Mouse (Mus musculus) lung, postnatal 0 days (tissue): ENCODE measurements around the gene Cfap43. TPM values are rescaled to one million over a fixed set of nuclear protein-coding genes. Genes with fewer than 3 reads are reported as not detected.

Source experiments
- ATAC-seq: fragments of 200-750 bp; cut with Nextera tagmentation; 2 replicates; pipeline ENCODE4 v1.8.0; 2017; ENCODE audit warnings: moderate library complexity
- DNase-seq: peaks from one replicate; pipeline ENCODE4 v3.0.0-alpha.2; 2016; ENCODE audit warnings: low spot score
- H3K27ac ChIP-seq: fragments of 300-500 bp; sonication (generic); 2 replicates; pipeline ENCODE4 v1.5.1; 2014; ENCODE audit warnings: antibody characterized with exemption, mild to moderate bottlenecking, low read length, mixed read lengths
- H3K27me3 ChIP-seq: fragments of 300-500 bp; sonication (generic); replicated peaks from 2 replicates; pipeline ENCODE4 v1.6.1; 2014; ENCODE audit warnings: low read length, mixed read lengths; ENCODE audit not compliant: insufficient read depth
- H3K36me3 ChIP-seq: fragments of 300-500 bp; sonication (generic); 2 replicates; pipeline ENCODE4 v1.6.1; 2014; ENCODE audit warnings: low read length, mixed read lengths; ENCODE audit not compliant: insufficient read depth
- H3K4me1 ChIP-seq: fragments of 300-500 bp; sonication (generic); 2 replicates; pipeline ENCODE4 v1.6.1; 2014; ENCODE audit warnings: antibody characterized with exemption, low read depth, low read length, mixed read lengths; ENCODE audit not compliant: insufficient read depth
- H3K4me2 ChIP-seq: fragments of 300-500 bp; sonication (generic); replicated peaks from 2 replicates; pipeline ENCODE4 v1.6.1; 2014; ENCODE audit warnings: low read depth, mild to moderate bottlenecking, low read length, moderate library complexity, mixed read lengths
- H3K4me3 ChIP-seq: fragments of 300-500 bp; sonication (generic); 2 replicates; pipeline ENCODE4 v1.5.1; 2014; ENCODE audit warnings: low read depth, low read length
- H3K9ac ChIP-seq: fragments of 300-500 bp; sonication (generic); replicated peaks from 2 replicates; pipeline ENCODE4 v1.6.1; 2014; ENCODE audit warnings: low read depth, mild to moderate bottlenecking
- H3K9me3 ChIP-seq: fragments of 300-500 bp; sonication (generic); 2 replicates; pipeline ENCODE4 v1.6.1; 2016; ENCODE audit warnings: low read length, mixed read lengths
- CTCF ChIP-seq: IDR thresholded peaks from 2 replicates; pipeline ENCODE4 v1.5.1; 2016; ENCODE audit warnings: antibody characterized with exemption, mild to moderate bottlenecking
- EP300 ChIP-seq: IDR thresholded peaks from 2 replicates; pipeline ENCODE4 v1.6.1; 2016; ENCODE audit warnings: antibody characterized with exemption, mild to moderate bottlenecking, control low read depth
- WGBS: fragments of 180-500 bp; shearing (Covaris S2); extraction: QIAGEN DNeasy Blood & Tissue Kit; methylation state at CpG from one replicate; pipeline ENCODE4 v1.1.7; 2014; 5-methylcytosine and 5-hydroxymethylcytosine counted together
- polyA plus RNA-seq: library from polyadenylated mRNA; unstranded; fragments of >200 nt; fragmentation: Nextera tagmentation; extraction: Ambion mirVana; gene quantifications from 2 replicates; pipeline ENCODE4 v1.2.1, GENCODE M21; 2015

Gene Cfap43
- polyA plus RNA-seq, 1 experiment from 2014 or later, result 4.9 TPM

DNA sequence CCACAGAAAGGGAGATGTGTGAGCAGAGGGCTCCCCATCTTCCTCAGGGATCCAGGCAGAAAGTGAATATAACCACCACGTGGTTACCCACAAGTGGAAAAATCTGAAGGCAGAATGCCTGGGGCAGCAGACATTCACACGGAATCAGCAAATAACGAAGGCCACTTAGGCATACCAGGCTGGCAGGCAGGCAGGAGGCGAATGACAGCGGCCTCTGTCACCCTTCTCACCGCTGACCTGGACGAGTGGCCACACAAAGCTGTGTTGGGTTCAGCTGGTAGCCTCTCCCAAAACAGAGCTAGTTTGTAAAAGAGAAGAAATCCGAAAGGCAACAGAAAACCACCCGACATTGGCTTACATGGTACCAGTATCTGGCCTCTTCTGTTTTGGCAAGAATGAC is 1.1 kb downstream of the Cfap43 start:
- peak overlapping the region; percentile 99; the same call in 1 of the 2 replicates for H3K27ac ChIP-seq
- H3K9me3 ChIP-seq, result no peaks in the 10 kb centered on the region

DNA sequence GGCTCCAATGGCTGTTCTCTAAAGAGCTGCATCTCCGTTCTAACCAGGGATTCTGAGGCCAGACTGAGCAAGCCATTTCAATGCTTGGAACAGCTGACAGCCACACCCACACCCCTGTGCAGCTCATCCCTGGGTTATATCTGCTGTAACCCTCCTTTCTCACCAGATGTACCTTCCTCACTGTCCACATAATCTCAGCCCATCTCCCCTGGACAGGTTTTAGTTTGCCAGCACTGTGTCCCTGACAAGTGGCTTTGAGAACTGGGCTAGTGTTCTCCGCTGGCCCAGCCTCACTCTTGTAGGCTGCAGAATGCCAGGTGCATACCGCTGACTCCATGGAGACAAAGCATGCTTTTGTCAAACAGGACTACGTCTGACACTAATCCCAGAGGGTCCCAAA is 1.7 kb downstream of the Cfap43 start:
- Histone ChIP-seq H3K9me3 (no peaks in the 10 kb centered on the region), H3K4me3 (peak overlapping the region; percentile 89), H3K27ac (no peak overlapping the region), H3K4me2 (peak overlapping the region; percentile 83), H3K36me3 (no peaks in the 10 kb centered on the region), H3K4me1 (peaks cover 13% of the 10 kb centered on the region; the same call in 1 of the 2 replicates), H3K9ac (no peak overlapping the region), H3K27me3 (no peaks in the 10 kb centered on the region)
- WGBS, result 41% methylated on average over 4 of the region's 4 CpGs
- DNase-seq (no peak), ATAC-seq (no peak)
- no peak for TF ChIP-seq EP300
- no peak for TF ChIP-seq CTCF

More for the DNA sequence above, 1.1 kb downstream of the Cfap43 start:
- DNase-seq (no peak), ATAC-seq (no peak)
- WGBS, result 13% methylated on average over 9 of the region's 9 CpGs
- Histone ChIP-seq H3K4me1 (peaks cover 13% of the 10 kb centered on the region; the same call in 1 of the 2 replicates), H3K9ac (peak overlapping the region; percentile 72), H3K4me2 (peak overlapping the region; percentile 83), H3K36me3 (no peaks in the 10 kb centered on the region), H3K27me3 (no peaks in the 10 kb centered on the region), H3K4me3 (peak overlapping the region; percentile 89)
- peak; percentile 26; the same call in 1 of the 2 replicates for TF ChIP-seq EP300
- no peak for TF ChIP-seq CTCF

DNA sequence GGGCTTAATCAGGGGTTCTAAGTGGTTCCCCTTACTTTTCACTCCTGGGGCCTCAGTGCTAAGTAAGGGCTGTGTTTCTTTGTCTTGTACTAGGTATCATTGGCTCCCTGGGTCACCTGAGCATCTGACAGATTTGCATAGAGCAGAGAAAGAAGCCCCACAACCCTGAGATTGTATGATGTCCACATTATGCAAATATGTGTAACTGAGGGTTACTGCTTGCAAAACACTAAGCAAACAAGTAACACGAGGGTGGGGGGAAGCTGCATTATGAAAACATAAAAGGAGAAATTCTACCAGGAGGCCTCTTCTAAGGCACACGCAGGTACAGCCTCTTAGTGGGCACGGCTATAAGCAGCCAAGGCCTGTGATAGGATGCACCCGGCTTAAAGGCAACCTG is 3.8 kb downstream of the Cfap43 start:
- Histone ChIP-seq H3K36me3 (no peaks in the 10 kb centered on the region), H3K4me3 (no peak overlapping the region), H3K9ac (no peak overlapping the region), H3K4me2 (no peak overlapping the region), H3K27me3 (no peaks in the 10 kb centered on the region), H3K9me3 (no peaks in the 10 kb centered on the region), H3K4me1 (peaks cover 9% of the 10 kb centered on the region; the same call in 1 of the 2 replicates), H3K27ac (no peak overlapping the region)
- TF ChIP-seq CTCF, result no peak
- no peak for TF ChIP-seq EP300
- ATAC-seq (no peak), DNase-seq (no peak)
- 72% methylated on average over 4 of the region's 4 CpGs for WGBS

DNA sequence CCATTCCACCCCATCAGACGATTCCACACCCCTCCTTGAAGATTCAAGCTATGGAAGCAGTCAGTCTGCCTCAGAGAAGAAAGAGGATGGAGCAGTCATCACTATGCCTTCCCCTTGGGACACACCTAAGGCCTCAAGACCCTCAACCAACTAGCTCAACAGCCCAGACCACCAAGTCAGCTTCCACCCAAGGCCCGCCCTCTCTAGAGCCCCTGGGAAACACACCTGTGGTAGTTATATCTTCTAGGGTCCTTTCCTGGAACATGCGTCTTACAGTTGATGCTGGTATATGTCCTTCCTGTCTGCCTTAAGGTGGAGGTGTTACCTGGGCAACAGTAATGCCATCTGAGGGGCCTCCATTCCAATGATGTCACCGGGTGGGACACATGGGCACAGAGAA is 4.9 kb downstream of the Cfap43 start:
- Histone ChIP-seq H3K4me1 (peaks cover 9% of the 10 kb centered on the region; the same call in 1 of the 2 replicates), H3K9ac (no peak overlapping the region), H3K9me3 (no peaks in the 10 kb centered on the region), H3K27ac (no peak overlapping the region), H3K27me3 (no peaks in the 10 kb centered on the region), H3K4me2 (no peak overlapping the region), H3K4me3 (no peak overlapping the region), H3K36me3 (no peaks in the 10 kb centered on the region)
- TF ChIP-seq EP300 (no peak), CTCF (no peak)
- no peak for DNase-seq
- no peak for ATAC-seq
- WGBS, result 86% methylated on average over 4 of the region's 4 CpGs

DNA sequence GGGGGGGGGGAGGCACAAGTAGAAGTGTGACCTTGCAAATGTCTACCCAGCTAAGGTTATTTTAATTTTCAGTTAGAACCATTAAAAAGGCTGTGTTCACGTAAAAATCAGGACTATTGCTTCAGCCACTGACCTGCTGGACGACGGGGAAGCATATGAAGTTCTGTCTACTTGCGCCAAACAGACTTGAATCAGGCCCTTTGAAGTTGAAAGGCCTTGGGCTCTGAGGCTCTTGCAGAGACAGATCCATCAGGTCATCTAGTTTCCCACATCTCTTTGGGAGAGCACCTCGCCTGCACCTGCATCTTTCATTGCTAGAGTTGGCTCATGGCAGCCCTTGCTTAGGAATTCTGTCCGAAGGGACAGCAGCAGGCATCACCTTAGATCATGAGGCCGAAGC is 5.7 kb downstream of the Cfap43 start:
- Histone ChIP-seq H3K9ac (no peak overlapping the region), H3K4me2 (no peak overlapping the region), H3K27me3 (no peaks in the 10 kb centered on the region), H3K4me1 (peaks cover 12% of the 10 kb centered on the region), H3K27ac (no peak overlapping the region), H3K36me3 (no peaks in the 10 kb centered on the region), H3K4me3 (no peak overlapping the region), H3K9me3 (no peaks in the 10 kb centered on the region)
- WGBS, result 92% methylated on average over 7 of the region's 7 CpGs
- DNase-seq (no peak), ATAC-seq (no peak)
- no peak for TF ChIP-seq EP300
- TF ChIP-seq CTCF, result no peak

DNA sequence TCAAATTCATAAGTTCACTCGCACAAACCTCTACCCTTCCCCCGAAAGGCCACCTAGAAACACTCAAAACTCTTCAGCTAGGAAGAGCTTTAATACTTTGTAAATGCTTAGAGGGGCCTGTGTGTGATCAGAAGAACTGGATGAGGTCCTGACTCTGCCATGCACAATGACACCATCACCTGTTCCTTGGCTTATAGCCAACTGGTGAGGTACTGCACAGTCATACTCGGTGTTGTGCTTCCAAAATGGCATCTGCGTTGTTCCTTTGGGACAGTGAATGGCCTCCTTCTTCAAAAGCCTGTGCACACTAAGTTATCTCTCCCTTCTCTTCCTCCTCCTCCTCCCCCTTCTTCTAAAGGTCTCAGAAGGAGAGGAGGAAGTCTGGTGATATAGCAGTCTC is 8.3 kb downstream of the Cfap43 start:
- ATAC-seq, result no peak
- H3K36me3 ChIP-seq, result no peaks in the 10 kb centered on the region
- H3K27me3 ChIP-seq, result no peaks in the 10 kb centered on the region
- no peak overlapping the region for H3K9ac ChIP-seq
- H3K4me1 ChIP-seq, result peaks cover 3% of the 10 kb centered on the region
- DNase-seq, result no peak
- no peaks in the 10 kb centered on the region for H3K9me3 ChIP-seq
- H3K27ac ChIP-seq, result no peak overlapping the region
- TF ChIP-seq CTCF, result no peak
- 72% methylated on average over 4 of the region's 4 CpGs for WGBS
- H3K4me2 ChIP-seq, result no peak overlapping the region
- no peak overlapping the region for H3K4me3 ChIP-seq

DNA sequence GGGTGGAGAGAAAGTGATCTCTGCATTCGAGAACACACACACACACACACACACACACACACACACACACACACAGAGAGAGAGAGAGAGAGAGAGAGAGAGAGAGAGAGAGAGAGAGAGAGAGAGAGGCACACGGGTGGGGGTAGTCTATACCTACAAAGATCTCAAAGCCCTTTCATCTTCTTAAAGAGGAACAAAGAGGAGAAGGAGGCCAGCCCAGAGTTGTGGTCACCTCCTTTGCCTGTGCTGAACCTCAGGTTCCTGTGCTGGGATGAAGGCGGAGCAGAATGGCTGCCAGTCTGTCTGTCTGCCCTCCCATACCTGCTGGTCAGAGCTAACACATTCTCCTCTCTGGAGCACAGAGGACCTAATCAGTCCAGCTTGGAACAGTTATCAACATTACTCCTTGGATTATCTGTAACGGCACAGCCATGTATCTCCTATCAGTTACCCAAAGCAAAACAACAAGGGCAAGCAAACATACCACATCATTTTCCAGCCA is 8.9 kb downstream of the Cfap43 start:
- Histone ChIP-seq H3K4me3 (no peak overlapping the region), H3K27ac (no peak overlapping the region), H3K4me2 (peak overlapping the region; percentile 39; the same call in 1 of the 2 replicates), H3K9ac (no peak overlapping the region), H3K9me3 (no peaks in the 10 kb centered on the region), H3K27me3 (no peaks in the 10 kb centered on the region), H3K4me1 (peaks cover 3% of the 10 kb centered on the region), H3K36me3 (no peaks in the 10 kb centered on the region)
- no peak for TF ChIP-seq CTCF
- TF ChIP-seq EP300, result no peak
- no peak for ATAC-seq
- 48% methylated on average over 3 of the region's 4 CpGs for WGBS
- DNase-seq, result no peak
